Mouse (Mus musculus): ENCODE results near the gene Ugt1a5.

- TF ChIP-seq FLI1 (IDR thresholded peaks at IDR 0.05; ENCODE audit: low read length) (no peak), GATA1 (IDR thresholded peaks at IDR 0.05; ENCODE audit: borderline replicate concordance, low read length) (no peak)
These were observed 52.2 kb downstream of the Ugt1a5 start for GRCm38 (mm10) chr1:88218051-88218450.

All from megakaryocyte, embryonic 14.5 days (primary cell).